Mouse (Mus musculus) CH12.LX (cell line): ENCODE measurements around the gene Lbh. TPM values are rescaled to one million over a fixed set of nuclear protein-coding genes. Genes with fewer than 3 reads are reported as not detected.
A peak's percentile ranks its signal among the peaks of the same experiment; 100 is the strongest.

Source experiments
- DNase-seq: peaks from one replicate; pipeline ENCODE4 v3.0.0-alpha.2; 2013; ENCODE audit errors: extremely low read depth
- H3K27ac ChIP-seq: 2 replicates; pipeline ENCODE4 v1.5.1; 2012; ENCODE audit warnings: low read depth, mild to moderate bottlenecking, control low read depth, moderate library complexity; ENCODE audit not compliant: insufficient read depth
- H3K27me3 ChIP-seq: replicated peaks from 2 replicates; pipeline ENCODE3; 2012; ENCODE audit warnings: inconsistent platforms
- H3K36me3 ChIP-seq, 2 experiments: replicated peaks in 1 of 2; 2 replicates each; pipeline versions ENCODE3 to v1.6.1; 2012; ENCODE audit warnings: inconsistent platforms in 1 of 2, low read length in 1 of 2, mild to moderate bottlenecking in 1 of 2, mixed read lengths in 1 of 2, moderate library complexity in 1 of 2; ENCODE audit not compliant: control insufficient read depth in 1 of 2, insufficient read depth in 1 of 2
- H3K4me1 ChIP-seq, 2 experiments: 2 replicates each; pipeline ENCODE4 v1.6.1; 2012; ENCODE audit warnings: inconsistent platforms in 1 of 2, moderate library complexity in 1 of 2; ENCODE audit not compliant: insufficient read depth in 2 of 2, control insufficient read depth in 1 of 2
- H3K4me2 ChIP-seq: 2 replicates; pipeline ENCODE4 v1.6.1; 2012; ENCODE audit warnings: low read depth, mild to moderate bottlenecking, control low read depth; ENCODE audit not compliant: poor library complexity, insufficient read depth, severe bottlenecking
- H3K4me3 ChIP-seq, 3 experiments: fragments of 150-350 bp in 1 of 3; sonication (generic) in 1 of 3; replicated peaks in 1 of 3; 2 replicates each; pipeline versions ENCODE3 to v1.5.1; 2011 to 2012; ENCODE audit warnings: low read depth in 2 of 3, low read length in 2 of 3, mild to moderate bottlenecking in 2 of 3, moderate library complexity in 2 of 3, control low read depth in 1 of 3, improper control_type of control experiment in 1 of 3, inconsistent platforms in 1 of 3, mixed read lengths in 1 of 3; ENCODE audit not compliant: poor library complexity in 1 of 3
- H3K79me2 ChIP-seq: replicated peaks from 2 replicates; pipeline ENCODE4 v1.6.1; 2012; ENCODE audit warnings: mild to moderate bottlenecking, moderate library complexity; ENCODE audit not compliant: control insufficient read depth, poor library complexity, insufficient read depth, severe bottlenecking; ENCODE audit errors: extremely low read depth
- H3K9ac ChIP-seq: 2 replicates; pipeline ENCODE4 v1.6.1; 2012; ENCODE audit warnings: low read depth, mild to moderate bottlenecking, control low read depth, moderate library complexity; ENCODE audit not compliant: insufficient read depth
- H3K9me3 ChIP-seq: replicated peaks from 2 replicates; pipeline ENCODE3; 2012; ENCODE audit warnings: low read length, inconsistent platforms, mixed read lengths
- BHLHE40 ChIP-seq: IDR thresholded peaks from 2 replicates; pipeline ENCODE4 v1.6.1; 2011; ENCODE audit warnings: mild to moderate bottlenecking, low read depth, low read length, improper control_type of control experiment
- ELF1 ChIP-seq: IDR thresholded peaks from 2 replicates; pipeline ENCODE4 v1.6.1; 2014; ENCODE audit warnings: low read depth, mild to moderate bottlenecking, inconsistent platforms, low read length, improper control_type of control experiment
- EP300 ChIP-seq: IDR thresholded peaks from 2 replicates; pipeline ENCODE4 v1.6.1; 2011; ENCODE audit warnings: low read length, improper control_type of control experiment
- ETS1 ChIP-seq: conservative IDR thresholded peaks from 2 replicates; pipeline ENCODE4 v1.6.1; 2012; ENCODE audit warnings: low read depth, mild to moderate bottlenecking, inconsistent platforms, low read length, improper control_type of control experiment, moderate library complexity
- IRF4 ChIP-seq: IDR thresholded peaks from 2 replicates; pipeline ENCODE4 v1.6.1; 2014; ENCODE audit warnings: low read depth, mild to moderate bottlenecking, inconsistent platforms, low read length, improper control_type of control experiment
- JUND ChIP-seq: conservative IDR thresholded peaks from 2 replicates; pipeline ENCODE4 v1.6.1; 2011; ENCODE audit warnings: low read depth, low read length, improper control_type of control experiment
- MAZ ChIP-seq: IDR thresholded peaks from 2 replicates; pipeline ENCODE4 v1.6.1; 2012; ENCODE audit warnings: low read depth, mild to moderate bottlenecking, inconsistent platforms, low read length, improper control_type of control experiment, moderate library complexity
- POLR2A ChIP-seq: IDR thresholded peaks from 2 replicates; pipeline ENCODE4 v1.6.1; 2011; ENCODE audit warnings: low read depth, mild to moderate bottlenecking, improper control_type of control experiment, low read length
- SIN3A ChIP-seq: IDR thresholded peaks from 2 replicates; pipeline ENCODE4 v1.6.1; 2012; ENCODE audit warnings: low read length, improper control_type of control experiment, inconsistent platforms
- ZNF384 ChIP-seq: IDR thresholded peaks from 2 replicates; pipeline ENCODE4 v1.6.1; 2012; ENCODE audit warnings: low read depth, low read length, improper control_type of control experiment, inconsistent platforms
- dilution Hi-C: fragments of 300-500 bp; cut with MboI; formaldehyde crosslinking; loops from 2 replicates; pipeline ENCODE4 v1.14.3; 2020; ENCODE audit warnings: low sequenced_read_pairs; ENCODE audit not compliant: extremely low pct_unique_long_range_greater_than_20kb, extremely low pct_ligation_motif_present
- in situ Hi-C: fragments of 300-500 bp; cut with MboI; formaldehyde crosslinking; loops from 3 replicates; pipeline ENCODE4 v1.14.3; 2019; ENCODE audit warnings: low sequenced_read_pairs, low pct_ligation_motif_present, low pct_unique_long_range_greater_than_20kb, mixed read lengths
- polyA plus RNA-seq: library from polyadenylated mRNA; unstranded; fragments of >175 nt; gene quantifications from 2 replicates; pipeline ENCODE4 v1.2.1, GENCODE M21; 2012; ENCODE audit warnings: low read depth; ENCODE audit not compliant: insufficient read length
- total RNA-seq, 2 experiments: library from RNA; depleted of rRNA; stranded (reverse); fragments of 300-350 nt in 1 of 2; fragments of >200 nt in 1 of 2; gene quantifications; 2 replicates each; pipeline ENCODE4 v1.2.3; 2012 to 2014

Lbh gene
- total and polyA plus RNA-seq, 3 experiments = 14.4 to 30.0 (median 16.7) TPM

- Histone ChIP-seq H3K36me3 (no peaks in the 10 kb centered on the region), H3K4me1 (peaks cover 23 to 36% of the 10 kb centered on the region in 2 experiments), H3K4me2 (no peak overlapping the region), H3K79me2 (no peaks in the 10 kb centered on the region), H3K9me3 (peaks cover 2% of the 10 kb centered on the region), H3K9ac (no peak overlapping the region), H3K27me3 (no peaks in the 10 kb centered on the region), H3K27ac (no peak overlapping the region), H3K4me3 (no peak overlapping the region)
- dilution Hi-C loops = no loop called here
- in situ Hi-C loops = no loop called here
- no peak for TF ChIP-seq ZNF384
- no peak for DNase-seq
Observed at GRCm38 (mm10) chr17:72960243-72960642, 42.1 kb downstream of the Lbh start.

GRCm38 (mm10) chr17:72960873-72961272 is 42.8 kb downstream of the Lbh start:
- H3K79me2 ChIP-seq = no peaks in the 10 kb centered on the region
- peaks cover 2% of the 10 kb centered on the region for H3K9me3 ChIP-seq
- H3K4me3 ChIP-seq = no peak overlapping the region
- TF ChIP-seq IRF4 (peak; percentile 46; the same call in 1 of the 2 replicates), ELF1 (0 out of 2 replicates have a peak, but pooled peaks have one; percentile 45), POLR2A (no peak), EP300 (peak; percentile 68)
- TF ChIP-seq, all 38 proteins: peak for 3
- Histone ChIP-seq H3K27me3 (no peaks in the 10 kb centered on the region), H3K4me2 (peak overlapping the region; percentile 2; the same call in 1 of the 2 replicates), H3K9ac (no peak overlapping the region), H3K4me1 (peaks cover 20 to 34% of the 10 kb centered on the region in 2 experiments), H3K27ac (no peak overlapping the region), H3K36me3 (no peaks in the 10 kb centered on the region)
- in situ Hi-C loops = no loop called here
- dilution Hi-C loops = no loop called here
- DNase-seq = peak; percentile 46

GRCm38 (mm10) chr17:72961953-72962630 is 44.0 kb downstream of the Lbh start:
- Histone ChIP-seq H3K4me1 (peaks cover 19 to 42% of the 10 kb centered on the region in 2 experiments), H3K36me3 (no peaks in the 10 kb centered on the region), H3K9ac (no peak overlapping the region), H3K27me3 (no peaks in the 10 kb centered on the region), H3K27ac (no peak overlapping the region), H3K9me3 (peaks cover 2% of the 10 kb centered on the region), H3K4me2 (no peak overlapping the region), H3K4me3 (no peak overlapping the region), H3K79me2 (no peaks in the 10 kb centered on the region)
- in situ Hi-C loops (no loop called here), dilution Hi-C loops (no loop called here)
- no peak for TF ChIP-seq MAZ
- TF ChIP-seq JUND = no peak
- TF ChIP-seq BHLHE40 = no peak
- TF ChIP-seq SIN3A = no peak
- TF ChIP-seq ETS1 = no peak
- DNase-seq = no peak
